Mouse (Mus musculus) cerebellum, adult 2 months (tissue): ENCODE results near the gene Grb2. TPM values are rescaled to one million over a fixed set of nuclear protein-coding genes. Genes with fewer than 3 reads are reported as not detected.
A peak's percentile ranks its signal among the peaks of the same experiment; 100 is the strongest.

Source experiments
- DNase-seq, 2 experiments: peaks; one replicate each; pipeline ENCODE4 v3.0.0; 2021
- H3K27ac ChIP-seq: fragments of 200-500 bp; 2 replicates; pipeline ENCODE4 v1.5.1; 2012; ENCODE audit warnings: low read length, control low read depth, inconsistent platforms; ENCODE audit not compliant: insufficient read depth
- H3K27me3 ChIP-seq: fragments of 200-500 bp; 2 replicates; pipeline ENCODE4 v1.6.1; 2012; ENCODE audit warnings: inconsistent platforms, mild to moderate bottlenecking, low read length, moderate library complexity; ENCODE audit not compliant: control insufficient read depth, insufficient read depth
- H3K4me1 ChIP-seq: fragments of 200-500 bp; 2 replicates; pipeline ENCODE4 v1.6.1; 2011; ENCODE audit warnings: low read length; ENCODE audit not compliant: control insufficient read depth, insufficient read depth
- H3K4me3 ChIP-seq: fragments of 200-500 bp; replicated peaks from 2 replicates; pipeline ENCODE3; 2011; ENCODE audit warnings: mild to moderate bottlenecking, low read depth, low read length, control low read depth; ENCODE audit not compliant: insufficient read depth
- CTCF ChIP-seq: fragments of 200-500 bp; IDR thresholded peaks from 2 replicates; pipeline ENCODE4 v1.5.1; 2011; ENCODE audit warnings: low read depth, mild to moderate bottlenecking, control low read depth, low read length, moderate library complexity, borderline replicate concordance; ENCODE audit not compliant: insufficient read depth
- POLR2A ChIP-seq: fragments of 200-500 bp; IDR thresholded peaks from 2 replicates; pipeline ENCODE4 v1.6.1; 2011; ENCODE audit warnings: low read length, control low read depth, borderline replicate concordance; ENCODE audit not compliant: insufficient read depth
- WGBS: fragments of 180-500 bp; shearing (Covaris S2); methylation state at CpG from one replicate; pipeline ENCODE4 v1.1.7; 2018; 5-methylcytosine and 5-hydroxymethylcytosine counted together
- polyA plus RNA-seq: library from polyadenylated mRNA; depleted of rRNA; stranded (reverse); fragments of >200 nt; gene quantifications from 2 replicates; pipeline ENCODE4 v1.2.3, GENCODE M21; 2012

Grb2 gene
- polyA plus RNA-seq, 1 experiment = 132 TPM

DNA sequence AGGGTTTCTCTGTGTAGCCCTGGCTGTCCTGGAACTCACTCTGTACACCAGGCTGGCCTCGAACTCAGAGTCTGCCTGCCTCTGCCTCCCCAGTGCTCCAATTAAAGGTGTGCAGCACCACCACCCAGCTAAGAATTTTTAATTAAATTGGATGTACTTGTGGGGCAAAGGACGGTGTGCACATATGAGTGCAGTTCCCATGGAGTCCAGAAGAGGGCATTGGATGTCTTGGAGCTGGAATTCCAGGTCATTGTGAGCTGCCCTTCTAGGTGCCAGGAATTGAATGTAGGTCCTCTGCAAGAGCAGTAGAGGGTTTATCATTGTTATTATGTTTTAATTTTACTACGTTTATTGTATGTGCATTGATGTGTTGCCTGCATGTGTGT is 76.9 kb downstream of the Grb2 start:
- H3K4me1 ChIP-seq = no peaks in the 10 kb centered on the region
- 22% methylated on average over 3 of the region's 3 CpGs for WGBS
- DNase-seq = peak in 1 of 2 experiments; percentile 42
- no peak overlapping the region for H3K27ac ChIP-seq
- H3K27me3 ChIP-seq = no peaks in the 10 kb centered on the region
- no peak overlapping the region for H3K4me3 ChIP-seq
- TF ChIP-seq POLR2A = no peak
- peak; percentile 66 for TF ChIP-seq CTCF

DNA sequence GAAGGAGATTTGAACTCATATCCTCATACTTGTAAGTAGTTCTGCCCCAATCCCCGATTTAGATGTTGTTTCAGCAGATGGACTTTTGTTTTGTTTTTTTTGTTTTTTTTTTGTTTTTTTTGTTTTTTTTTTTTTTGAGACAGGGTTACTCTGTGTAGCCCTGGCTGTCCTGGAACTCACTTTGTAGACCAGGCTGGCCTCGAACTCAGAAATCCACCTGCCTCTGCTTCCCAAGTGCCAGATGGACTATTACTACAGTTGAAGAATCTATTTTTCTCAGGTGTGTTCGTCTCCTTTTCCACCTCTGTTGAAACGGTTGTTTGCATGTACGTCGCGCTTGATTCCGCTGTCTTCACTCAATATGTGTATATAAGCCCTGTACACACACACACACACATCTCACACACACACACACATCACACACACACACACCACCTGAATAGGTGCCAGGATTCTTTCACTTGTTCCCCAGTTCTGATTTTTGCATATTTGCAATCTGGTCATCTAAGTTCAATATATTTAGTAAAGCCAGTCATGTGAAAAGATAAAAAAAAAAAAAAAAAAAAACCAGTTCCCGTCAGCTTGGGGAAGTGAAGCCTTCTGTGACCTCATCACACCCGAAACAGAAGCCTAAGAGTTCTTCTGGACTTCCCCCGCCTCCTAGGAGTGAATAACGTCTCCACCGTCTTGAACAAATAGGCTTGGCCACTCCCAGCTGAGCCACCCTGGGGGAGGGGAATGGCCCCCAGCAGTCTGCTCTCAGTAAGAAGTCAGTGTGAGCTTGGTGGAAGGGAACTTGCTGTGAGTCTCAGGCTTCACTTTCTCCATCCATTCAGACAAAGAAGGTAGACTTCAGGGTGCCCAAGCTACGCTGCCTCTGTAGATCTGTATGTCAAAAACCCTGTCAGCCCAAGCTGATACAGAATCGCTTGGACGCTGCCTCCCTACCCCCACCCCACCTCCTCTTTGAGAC is 77.6 kb downstream of the Grb2 start:
- Histone ChIP-seq H3K27ac (no peak overlapping the region), H3K4me3 (no peak overlapping the region), H3K27me3 (no peaks in the 10 kb centered on the region), H3K4me1 (no peaks in the 10 kb centered on the region; the same call in 1 of the 2 replicates)
- no peak for DNase-seq
- WGBS = 50% methylated on average over 16 of the region's 16 CpGs
- TF ChIP-seq CTCF (no peak), POLR2A (no peak)

DNA sequence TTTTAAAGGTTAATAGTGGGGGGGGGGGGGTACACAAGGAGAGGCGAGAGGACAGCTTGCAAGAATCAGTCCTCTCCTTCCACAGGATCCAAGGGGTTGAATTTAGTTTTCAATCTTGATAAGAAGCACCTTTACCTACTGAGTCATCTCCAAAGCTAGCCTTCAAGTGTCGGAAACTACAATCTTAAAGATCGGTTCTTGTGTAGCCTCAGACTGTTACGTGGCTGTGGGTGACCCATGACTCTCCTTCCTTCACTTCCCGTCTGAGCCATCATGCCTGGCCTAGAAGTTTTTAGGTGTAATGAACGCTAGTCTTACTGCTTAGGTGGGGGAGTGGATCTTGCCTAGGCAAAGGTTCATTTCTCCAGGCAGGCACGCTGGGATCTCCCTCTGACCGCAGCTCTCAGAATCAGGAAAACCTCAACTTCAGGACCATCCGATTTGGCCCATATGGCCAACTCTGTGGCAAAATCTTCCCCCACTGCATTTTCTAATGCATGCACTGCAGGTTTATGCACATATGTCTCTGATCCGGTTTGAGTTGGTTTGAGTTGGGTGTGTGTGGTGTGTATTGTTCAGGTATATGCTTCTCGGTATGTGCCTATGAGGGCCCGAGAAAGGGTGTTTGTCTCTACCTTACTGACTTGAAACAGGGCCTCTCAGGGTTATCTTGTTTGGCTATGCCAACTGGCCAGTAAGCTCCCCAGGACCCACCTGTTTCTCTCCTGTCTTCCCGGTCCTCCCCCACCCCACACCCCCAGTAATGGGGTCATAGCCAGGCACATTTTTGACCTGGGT is 78.5 kb downstream of the Grb2 start:
- H3K27ac ChIP-seq = no peak overlapping the region
- no peak for DNase-seq
- no peaks in the 10 kb centered on the region; the same call in 1 of the 2 replicates for H3K4me1 ChIP-seq
- no peak overlapping the region for H3K4me3 ChIP-seq
- H3K27me3 ChIP-seq = no peaks in the 10 kb centered on the region
- 84% methylated on average over 13 of the region's 13 CpGs for WGBS
- TF ChIP-seq POLR2A (no peak), CTCF (no peak)

DNA sequence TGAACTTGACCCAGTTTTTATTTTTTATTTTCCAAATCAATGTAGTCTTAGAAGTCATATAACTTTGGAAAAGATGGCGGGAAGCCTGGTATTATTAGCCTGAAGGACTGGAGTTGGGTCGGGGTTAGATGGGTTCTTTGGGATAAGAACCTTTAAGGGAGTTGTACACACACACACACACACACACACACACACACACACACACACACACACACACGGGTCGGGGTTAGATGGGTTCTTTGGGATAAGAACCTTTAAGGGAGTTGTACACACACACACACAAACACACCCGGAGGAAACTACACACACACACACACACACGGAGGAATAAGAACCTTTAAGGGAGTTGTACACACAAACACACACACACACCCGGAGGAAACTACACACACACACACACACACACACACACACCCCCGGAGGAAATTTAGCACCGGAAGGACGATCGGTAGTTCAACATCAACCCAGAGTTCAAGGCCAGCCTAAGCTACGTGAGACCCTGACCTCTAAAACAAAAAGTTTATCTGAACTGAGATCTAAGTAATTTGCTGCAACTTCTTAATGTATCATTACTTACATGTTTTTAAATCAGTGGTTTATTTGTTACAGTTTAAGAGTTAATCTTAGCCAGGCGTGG is 79.8 kb downstream of the Grb2 start:
- no peaks in the 10 kb centered on the region; the same call in 1 of the 2 replicates for H3K4me1 ChIP-seq
- H3K4me3 ChIP-seq = peak overlapping the region; percentile 25
- 48% methylated on average over 13 of the region's 13 CpGs for WGBS
- no peak overlapping the region for H3K27ac ChIP-seq
- no peak for TF ChIP-seq CTCF
- no peak for TF ChIP-seq POLR2A
- H3K27me3 ChIP-seq = no peaks in the 10 kb centered on the region
- no peak for DNase-seq

DNA sequence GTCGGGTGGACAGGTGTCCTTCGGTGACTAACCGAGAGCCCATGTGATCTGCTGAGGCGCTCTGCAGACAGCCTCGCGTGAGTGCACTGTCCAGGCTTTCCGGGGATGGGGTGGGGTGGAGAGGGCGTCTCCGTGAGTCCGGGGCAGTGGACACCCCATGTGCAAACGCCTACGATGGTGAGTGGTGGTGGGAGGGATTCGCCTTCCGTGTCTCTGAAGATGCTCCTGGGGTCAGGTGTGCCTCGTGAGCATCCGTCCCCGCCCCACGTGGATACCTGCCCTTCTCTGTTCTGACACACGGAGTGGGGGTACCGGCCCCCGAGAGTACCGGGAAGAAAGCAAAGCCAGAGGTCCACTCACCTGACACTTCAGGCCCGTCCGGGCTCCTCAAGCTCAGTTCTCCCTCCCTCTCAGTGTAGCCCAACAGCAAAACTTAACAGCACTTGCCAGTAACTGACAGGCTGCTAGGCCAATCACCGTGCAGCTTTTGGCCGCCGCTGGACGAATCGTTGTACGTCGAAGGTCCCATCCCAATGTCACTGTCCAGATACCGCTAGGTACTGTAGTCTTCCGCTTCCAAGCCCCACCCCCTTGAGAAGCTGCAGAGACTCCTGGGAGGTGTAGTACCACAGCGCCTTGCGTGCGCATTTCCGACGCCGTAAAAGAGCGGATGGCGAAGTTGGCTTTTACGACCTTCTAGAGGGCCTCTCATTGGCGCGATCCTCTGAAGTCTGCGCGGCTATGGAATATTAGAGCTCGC is 80.5 kb downstream of the Grb2 start, which contains the start of gene Slc25a19:
Gene Slc25a19, minus strand, starts transcription at position 591 of the 760 bp plus-strand sequence.
- DNase-seq = peak; percentile 99 to 100
- Histone ChIP-seq H3K4me3 (peak within 1 kb of the TSS; percentile 80), H3K27me3 (no peaks in the 10 kb centered on the region), H3K4me1 (no peaks in the 10 kb centered on the region; the same call in 1 of the 2 replicates), H3K27ac (peak within 1 kb of the TSS; percentile 9; the same call in 1 of the 2 replicates)
- WGBS = 1% methylated on average over 47 of the region's 47 CpGs
- TF ChIP-seq CTCF (no peak), POLR2A (peak; percentile 82)

DNA sequence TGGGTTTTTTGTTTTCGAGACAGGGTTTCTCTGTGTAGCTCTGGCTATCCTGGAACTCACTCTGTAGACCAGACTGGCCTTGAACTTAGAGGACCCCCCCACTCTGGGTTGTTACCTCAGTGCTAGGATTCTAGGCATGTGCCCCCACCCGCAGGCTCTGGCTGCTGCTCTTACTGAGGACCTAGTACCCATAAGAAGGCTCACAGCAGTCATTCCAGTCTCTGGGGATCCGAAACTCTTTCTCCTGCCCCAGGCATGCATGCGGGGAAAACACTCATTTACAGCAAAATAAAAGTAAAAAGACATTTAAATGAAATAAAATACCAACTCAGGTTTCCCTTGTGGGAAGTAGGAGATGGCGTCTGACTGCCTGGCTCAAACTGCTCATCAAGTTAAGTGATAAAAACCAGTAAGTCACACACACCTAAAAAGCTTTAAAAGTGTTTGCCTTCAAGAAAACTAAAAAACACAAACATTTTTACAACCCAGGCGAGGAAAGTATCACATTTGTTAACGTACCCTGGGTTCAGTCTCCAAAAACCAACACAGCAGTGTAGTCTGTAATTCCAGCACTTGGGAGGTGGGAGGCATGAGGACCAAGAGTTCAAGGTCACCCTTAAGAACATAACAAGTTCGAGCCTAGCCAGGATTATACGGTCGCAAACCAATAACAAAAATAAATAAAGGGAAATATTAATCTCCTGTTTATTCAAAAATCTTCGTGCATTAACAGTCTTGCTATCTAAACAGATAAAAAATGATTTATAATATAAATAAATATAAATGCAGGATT is 81.4 kb downstream of the Grb2 start:
- no peak overlapping the region for H3K27ac ChIP-seq
- H3K4me3 ChIP-seq = peak overlapping the region; percentile 80
- TF ChIP-seq POLR2A = no peak
- TF ChIP-seq CTCF = no peak
- H3K4me1 ChIP-seq = no peaks in the 10 kb centered on the region; the same call in 1 of the 2 replicates
- no peak for DNase-seq
- WGBS = 52% methylated on average over 11 of the region's 11 CpGs
- no peaks in the 10 kb centered on the region for H3K27me3 ChIP-seq
